15 mouse cellular contexts compared by ENCODE assay signal in the genomic region with DNA sequence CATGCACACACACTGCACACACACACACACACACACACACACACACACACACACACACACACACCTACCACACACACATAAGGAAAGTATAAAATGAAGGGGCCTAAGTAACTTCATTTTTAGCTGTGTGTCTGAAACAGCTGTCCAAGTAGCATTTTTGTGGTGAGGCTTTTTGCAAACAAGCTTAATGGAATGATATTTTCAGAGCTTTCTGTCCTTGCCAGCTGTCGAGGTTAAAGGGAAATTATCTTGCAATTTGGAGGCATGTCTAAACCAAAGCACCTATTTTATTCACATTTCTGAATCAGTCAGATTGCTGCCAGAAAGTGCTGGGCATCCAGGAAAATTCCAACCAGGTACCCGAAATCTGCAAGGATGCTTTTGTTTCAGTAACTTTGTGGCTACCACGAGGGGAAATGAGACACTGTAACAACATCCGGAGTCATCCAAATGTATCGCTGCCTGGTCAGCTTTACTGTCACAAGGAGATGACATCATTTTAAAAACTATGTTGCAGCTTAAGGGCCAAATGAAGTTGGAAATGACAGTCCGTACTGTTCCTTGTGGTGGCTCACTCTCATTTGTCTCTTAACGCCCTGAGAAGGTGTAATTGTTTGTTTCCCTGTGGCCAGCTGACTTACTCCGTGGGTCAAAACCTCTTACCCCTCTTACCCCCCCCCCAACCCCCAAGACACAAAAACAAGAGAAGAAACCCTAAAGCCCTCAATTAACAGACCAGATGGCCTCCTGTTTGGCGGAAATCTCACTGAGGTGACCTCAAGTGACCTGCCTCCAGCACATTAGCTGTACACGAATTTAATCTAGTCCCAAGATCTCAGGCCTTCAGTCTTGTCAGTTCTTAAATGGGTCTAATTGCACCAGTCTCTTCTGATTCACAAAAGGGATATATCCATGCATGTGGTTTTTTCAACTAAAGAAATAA. TPM values are rescaled to one million over a fixed set of nuclear protein-coding genes. Genes with fewer than 3 reads are reported as not detected.
DNase-seq lines count a peak whose midpoint lies in the region; ATAC-seq and TF ChIP-seq lines count a peak whose summit lies in the region.
"Had no signal": no experiment of that assay in that cellular context is flagged by ENCODE, and none has a peak within 500 bp of the region (broad histone marks: within the 10 kb centered on the region; RNA-seq: fewer than 3 reads in every experiment).

No protein-coding gene starts in this region.

- TF ChIP-seq CTCF in bone marrow macrophage, adult 2 months (IDR thresholded peaks at IDR 0.05; ENCODE audit: low read depth, low read length), result no peak
- no peak for TF ChIP-seq CTCF in embryonic fibroblast, embryonic 13.5 days (IDR thresholded peaks at IDR 0.05; ENCODE audit: borderline replicate concordance, insufficient read depth, low read length)

- H3K9ac ChIP-seq in limb, embryonic 13.5 days, result no peak overlapping the region
- H3K9ac ChIP-seq: heart, embryonic 12.5 days; hindbrain, embryonic 14.5 days had no signal

- H3K9me3 ChIP-seq in limb, embryonic 13.5 days, result no peaks in the 10 kb centered on the region
- no peaks in the 10 kb centered on the region for H3K9me3 ChIP-seq in limb, embryonic 10.5 days (replicated peaks)
- H3K9me3 ChIP-seq: midbrain, embryonic 10.5 days had no signal

- no peak for TF ChIP-seq POLR2A in bone marrow macrophage, adult 2 months (IDR thresholded peaks at IDR 0.05; ENCODE audit: borderline replicate concordance, low read depth, low read length)
- no peak for TF ChIP-seq POLR2A in embryonic fibroblast, embryonic 13.5 days (IDR thresholded peaks at IDR 0.05; ENCODE audit: low read depth, low read length)

- WGBS in limb, embryonic 13.5 days, result 30% methylated on average over 10 of the region's 10 CpGs
- WGBS in limb, embryonic 10.5 days, result 37% methylated on average over 10 of the region's 10 CpGs

- no peak overlapping the region for H3K4me2 ChIP-seq in limb, embryonic 13.5 days (replicated peaks)
- H3K4me2 ChIP-seq: heart, embryonic 12.5 days; hindbrain, embryonic 14.5 days had no signal

- H3K27ac ChIP-seq in limb, embryonic 13.5 days, result peak overlapping the region; percentile 55; the same call in 1 of the 2 replicates
- no peak overlapping the region for H3K27ac ChIP-seq in limb, embryonic 10.5 days
- peak overlapping the region; percentile 77 for H3K27ac ChIP-seq in bone marrow macrophage, adult 2 months (ENCODE audit: insufficient read depth, low read depth, low read length)
- H3K27ac ChIP-seq in embryonic fibroblast, embryonic 13.5 days (ENCODE audit: insufficient read depth, low read length), result peak overlapping the region; percentile 88
- H3K27ac ChIP-seq: gastrocnemius, adult 2 months; hindbrain, embryonic 14.5 days; layer of hippocampus, adult 2 months; midbrain, embryonic 10.5 days had no signal

- no peaks in the 10 kb centered on the region for H3K27me3 ChIP-seq in limb, embryonic 13.5 days
- no peaks in the 10 kb centered on the region for H3K27me3 ChIP-seq in limb, embryonic 10.5 days (ENCODE audit: low read depth, poor library complexity, severe bottlenecking)
- H3K27me3 ChIP-seq: heart, embryonic 12.5 days had no signal

- ATAC-seq in limb, embryonic 13.5 days (ENCODE audit: low FRiP score, low read depth), result no peak; the same call in 1 of the 2 replicates

- peak; percentile 41 for DNase-seq in embryo, embryonic 10 days (ENCODE audit: low spot score)
- no peak for DNase-seq in embryo, embryonic 11 days
- DNase-seq in limb, embryonic 10.5 days (ENCODE audit: low spot score), result no peak
- DNase-seq in right cerebral cortex, postnatal 25 days, result no peak
- no peak for DNase-seq in frontal cortex, postnatal 25 days (ENCODE audit: low spot score in 2 of 2)
- DNase-seq: adrenal gland, adult 8-10 months; gastrocnemius, adult 2 months; thymus, postnatal 14 days had no signal

- H3K36me3 ChIP-seq in limb, embryonic 13.5 days, result no peaks in the 10 kb centered on the region
- H3K36me3 ChIP-seq in limb, embryonic 10.5 days, result no peaks in the 10 kb centered on the region
- H3K36me3 ChIP-seq: heart, embryonic 12.5 days; midbrain, embryonic 10.5 days had no signal

- peaks cover 3% of the 10 kb centered on the region; the same call in 1 of the 2 replicates for H3K4me1 ChIP-seq in limb, embryonic 13.5 days
- H3K4me1 ChIP-seq in limb, embryonic 10.5 days, result peaks cover 8% of the 10 kb centered on the region
- peaks cover 14% of the 10 kb centered on the region for H3K4me1 ChIP-seq in bone marrow macrophage, adult 2 months (ENCODE audit: control insufficient read depth, insufficient read depth, low read length)
- peaks cover 7% of the 10 kb centered on the region for H3K4me1 ChIP-seq in embryonic fibroblast, embryonic 13.5 days (ENCODE audit: control insufficient read depth, insufficient read depth, low read length)
- H3K4me1 ChIP-seq: heart, embryonic 12.5 days had no signal

- H3K4me3 ChIP-seq in limb, embryonic 13.5 days, result no peak overlapping the region
- H3K4me3 ChIP-seq in limb, embryonic 10.5 days, result no peak overlapping the region
- H3K4me3 ChIP-seq in bone marrow macrophage, adult 2 months (ENCODE audit: insufficient read depth, low read length), result no peak overlapping the region
- H3K4me3 ChIP-seq in embryonic fibroblast, embryonic 13.5 days (ENCODE audit: insufficient read depth, low read length), result no peak overlapping the region
- H3K4me3 ChIP-seq: gastrocnemius, adult 2 months; heart, embryonic 12.5 days; layer of hippocampus, adult 2 months; midbrain, embryonic 10.5 days had no signal

RNA-seq across cellular contexts. Expression of a gene that starts 48.4 kb away (rescaled TPM):
- polyA plus RNA-seq in limb, embryonic 13.5 days (2015; fragmentation: Nextera tagmentation; extraction: Ambion mirVana), result 11.7 and 12.7 TPM in 2 replicates
- 9.6 and 11.4 TPM in 2 replicates for polyA plus RNA-seq in limb, embryonic 10.5 days (2016; fragmentation: Nextera tagmentation; extraction: Ambion mirVana)
- 4.8 and 5.0 TPM in 2 replicates for polyA plus RNA-seq in bone marrow macrophage, adult 2 months (2012; ENCODE audit: insufficient read depth, insufficient read length, missing spikeins)
- 10.8 and 13.9 TPM in 2 replicates for polyA plus RNA-seq in embryonic fibroblast, embryonic 13.5 days (2011; ENCODE audit: insufficient read length, low read depth, missing spikeins)
